Mouse (Mus musculus) adrenal gland, postnatal 0 days (tissue): ENCODE data around the gene Olfr836. TPM values are rescaled to one million over a fixed set of nuclear protein-coding genes. Genes with fewer than 3 reads are reported as not detected.

Experiments used
- polyA plus RNA-seq: library from polyadenylated mRNA; unstranded; fragments of >200 nt; fragmentation: Nextera tagmentation; extraction: Ambion mirVana; gene quantifications from 2 replicates; pipeline ENCODE4 v1.2.1, GENCODE M21; 2015

Olfr836 gene
- polyA plus RNA-seq: not detected in 2 replicates

DNA sequence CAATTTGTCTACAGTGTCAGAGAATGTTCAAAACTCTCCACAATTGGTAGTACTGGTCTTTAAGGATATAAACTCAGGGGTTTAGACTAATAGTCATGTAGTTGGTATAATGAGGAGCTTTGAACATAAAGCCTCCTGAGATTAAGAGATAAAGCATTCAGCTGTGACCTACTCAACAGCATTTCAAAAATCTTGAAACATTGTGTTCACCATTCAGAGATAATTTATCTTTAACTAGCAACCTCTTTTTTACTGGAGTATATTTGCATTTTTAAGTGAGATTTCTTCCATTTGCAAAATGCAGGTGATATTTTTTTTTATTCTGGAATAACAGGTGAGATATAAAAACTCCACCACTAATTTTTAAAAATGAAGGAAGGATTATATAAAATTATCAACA, at the start of gene Olfr836:
Olfr836 (plus strand) TSS at position 301 of the 400 bp plus-strand sequence.

DNA sequence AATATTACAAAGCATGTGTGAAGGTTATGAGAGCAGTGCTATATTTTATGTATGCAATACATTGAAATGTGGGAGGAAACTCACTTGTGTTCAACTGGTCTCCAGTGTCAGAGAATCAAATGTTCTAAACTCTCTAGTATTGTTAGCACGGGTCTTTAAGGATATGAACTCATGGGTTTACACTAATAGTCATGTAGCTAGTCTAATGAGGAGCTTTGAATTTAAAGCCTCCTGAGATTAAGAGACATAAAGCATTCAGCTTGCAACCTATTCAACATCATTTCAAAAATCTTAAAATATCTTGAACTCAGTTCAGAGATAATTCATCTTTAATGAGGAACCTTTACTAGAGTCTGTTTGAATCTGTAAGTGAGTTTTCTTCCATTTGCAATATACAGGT, 15.8 kb downstream of the Olfr836 start, which contains the start of gene Olfr837:
Olfr837 (plus strand) TSS at position 301 of the 400 bp plus-strand sequence.

Other genes with a start within 250 kb of the Olfr836 start
- not detected in 2 replicates for gene Olfr830, start 245.7 kb upstream of the Olfr836 start, polyA plus RNA-seq
- not detected in 2 replicates for gene Olfr832, start 183.3 kb upstream of the Olfr836 start, polyA plus RNA-seq
- not detected in 2 replicates for gene Olfr834, start 132.4 kb upstream of the Olfr836 start, polyA plus RNA-seq
- gene Olfr835, start 87.6 kb upstream of the Olfr836 start, polyA plus RNA-seq: not detected in 2 replicates
- gene Olfr837, start 15.9 kb downstream of the Olfr836 start, polyA plus RNA-seq: not detected in 2 replicates
- gene Olfr839-ps1, start 56.9 kb downstream of the Olfr836 start, polyA plus RNA-seq: not detected in 2 replicates
- gene Olfr843, start 131.6 kb downstream of the Olfr836 start, polyA plus RNA-seq: not detected in 2 replicates
- gene Olfr844, start 196.0 kb downstream of the Olfr836 start, polyA plus RNA-seq: not detected in 2 replicates
- not detected in 2 replicates for gene Olfr845, start 216.1 kb downstream of the Olfr836 start, polyA plus RNA-seq
- gene Olfr846, start 243.6 kb downstream of the Olfr836 start, polyA plus RNA-seq: not detected in 2 replicates